Mouse (Mus musculus): ENCODE data around the gene Cd80.
"Not testable (repeated sequence)": the region's sequence is repeated elsewhere in the genome, so short reads cannot be mapped to it uniquely, and the experiment has no call there.

Cd80 gene

DNA sequence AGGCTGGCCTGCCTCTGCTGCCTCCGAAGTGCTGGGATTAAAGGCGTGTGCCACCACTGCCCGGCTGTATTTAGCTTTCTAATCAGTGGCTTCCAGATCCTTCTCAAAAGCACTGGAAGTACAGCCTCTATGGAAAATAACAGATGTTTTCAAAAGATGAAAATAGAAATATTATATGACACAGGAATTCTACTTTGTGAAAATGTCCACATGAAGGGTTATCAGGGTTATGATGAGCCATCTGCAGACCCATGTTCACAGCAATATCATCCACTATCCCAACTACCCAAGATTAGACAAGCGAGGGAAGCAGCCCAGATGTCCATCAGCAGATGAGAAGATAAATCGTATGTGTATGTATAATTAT is 17.1 kb downstream of the Cd80 start:
- no peak for DNase-seq (ENCODE audit: low read depth)

DNA sequence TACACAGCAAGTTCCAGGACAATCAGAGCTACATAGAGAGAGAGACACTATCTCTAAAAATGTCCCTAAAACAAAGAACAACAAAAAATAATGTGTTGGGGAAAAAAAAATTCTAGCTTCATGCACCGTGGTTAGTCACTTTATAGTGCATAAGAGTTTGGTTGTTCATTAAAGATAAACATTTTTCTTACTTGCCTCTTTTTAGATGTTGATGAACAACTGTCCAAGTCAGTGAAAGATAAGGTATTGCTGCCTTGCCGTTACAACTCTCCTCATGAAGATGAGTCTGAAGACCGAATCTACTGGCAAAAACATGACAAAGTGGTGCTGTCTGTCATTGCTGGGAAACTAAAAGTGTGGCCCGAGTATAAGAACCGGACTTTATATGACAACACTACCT is 18.3 kb downstream of the Cd80 start:
- no peak for DNase-seq (ENCODE audit: low read depth)

DNA sequence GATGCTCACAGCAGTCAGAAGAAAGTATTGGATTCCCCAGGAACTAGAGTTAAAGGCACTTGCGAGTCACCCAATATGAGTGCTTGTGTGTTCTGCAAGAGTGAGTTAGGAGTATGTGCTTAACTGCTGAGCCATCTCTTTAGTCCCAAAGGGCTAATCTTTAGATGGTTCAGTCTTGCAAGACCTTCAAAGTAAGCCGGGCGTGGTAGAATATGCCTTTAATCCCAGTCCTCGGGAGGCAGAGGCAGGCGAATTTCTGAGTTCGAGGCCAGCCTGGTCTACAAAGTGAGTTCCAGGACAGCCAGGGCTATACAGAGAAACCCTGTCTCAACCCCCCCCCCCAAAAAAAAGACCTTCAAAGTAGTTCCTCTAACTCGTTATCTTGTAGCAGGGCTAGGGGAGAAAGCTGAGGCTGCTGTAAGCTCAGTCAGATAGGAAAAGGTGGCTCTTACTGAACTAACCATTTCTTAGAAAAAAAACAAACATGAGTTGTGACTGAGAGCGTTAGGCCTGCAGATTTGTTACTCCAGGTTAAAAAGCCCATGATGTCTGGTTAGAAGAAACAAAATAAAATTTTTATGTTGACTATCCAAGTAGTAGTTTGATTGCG is 19.4 kb downstream of the Cd80 start:
- DNase-seq (ENCODE audit: low read depth), result no peak

DNA sequence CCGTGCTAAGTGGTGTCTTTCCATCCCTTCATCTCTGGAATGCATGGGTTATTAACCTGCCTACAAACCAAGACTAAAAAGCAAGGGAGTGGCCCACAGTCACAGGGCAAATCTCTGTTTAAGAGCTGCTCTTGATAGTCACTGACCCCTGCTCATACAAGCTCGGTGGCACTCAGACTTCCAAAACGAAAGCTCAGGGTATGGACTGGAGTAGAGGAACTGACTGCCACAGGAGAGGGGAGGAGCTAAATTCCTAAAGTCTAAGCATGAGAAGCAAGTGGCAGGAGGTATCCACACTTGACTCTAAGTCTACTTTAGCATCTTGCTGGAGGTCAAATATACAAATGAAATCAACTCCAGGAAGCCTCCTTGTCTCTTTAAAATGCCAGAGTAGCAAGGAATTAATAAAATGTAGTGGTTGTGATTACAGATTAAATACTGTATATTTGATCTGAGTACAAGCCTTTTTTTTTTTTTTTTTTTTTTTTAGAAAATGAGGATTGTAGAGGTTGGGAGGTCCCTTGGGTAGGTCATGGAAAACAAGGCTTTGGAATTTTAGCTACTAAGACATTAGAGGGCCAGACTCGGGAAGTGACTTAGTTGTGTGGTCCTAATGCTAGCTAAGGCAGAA is 20.4 kb downstream of the Cd80 start:
- no peak for DNase-seq (ENCODE audit: low read depth)

DNA sequence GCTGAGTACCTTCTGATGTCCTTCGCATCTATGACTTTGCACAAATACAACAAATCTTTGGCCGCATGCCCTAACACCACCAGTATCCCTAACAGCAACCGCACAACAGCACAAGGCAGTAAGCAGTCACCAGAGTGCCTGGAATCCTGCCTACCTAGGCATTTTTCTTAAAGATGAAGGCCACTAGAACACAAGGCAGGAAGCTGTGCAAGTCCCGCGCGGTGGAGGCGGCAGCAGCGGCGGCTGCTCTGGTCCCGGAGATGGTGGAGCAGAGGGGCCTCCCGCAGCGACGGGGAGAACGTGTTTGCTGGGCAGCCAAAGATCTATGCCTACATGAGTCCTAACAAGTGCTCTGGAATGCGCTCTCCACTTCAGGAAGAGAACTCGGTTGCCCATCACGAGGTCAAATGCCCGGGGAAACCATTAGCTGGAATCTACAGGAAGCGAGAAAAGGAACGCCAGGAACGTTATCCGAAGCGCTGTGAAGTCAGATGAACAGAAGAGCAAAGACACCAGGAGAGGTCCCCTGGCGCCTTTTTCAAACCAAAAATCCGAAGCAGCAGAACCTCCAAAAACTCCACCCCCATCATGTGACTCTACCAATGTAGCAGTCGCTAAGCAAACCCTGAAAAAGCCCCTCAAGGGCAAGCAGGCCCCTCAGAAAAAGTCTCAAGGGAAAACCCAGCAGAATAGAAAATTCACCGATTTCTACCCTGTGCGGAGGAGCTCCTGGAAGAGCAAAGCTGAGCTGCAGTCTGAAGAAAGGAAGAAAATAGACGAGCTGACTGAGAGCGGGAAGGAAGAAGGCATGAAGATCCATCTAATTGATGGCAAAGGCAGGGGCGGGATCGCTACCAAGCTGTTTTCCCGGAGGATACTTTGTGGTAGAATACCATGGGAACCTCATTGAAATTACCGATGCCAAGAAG is 21.2 kb downstream of the Cd80 start:
- DNase-seq (ENCODE audit: low read depth), result no peak

DNA sequence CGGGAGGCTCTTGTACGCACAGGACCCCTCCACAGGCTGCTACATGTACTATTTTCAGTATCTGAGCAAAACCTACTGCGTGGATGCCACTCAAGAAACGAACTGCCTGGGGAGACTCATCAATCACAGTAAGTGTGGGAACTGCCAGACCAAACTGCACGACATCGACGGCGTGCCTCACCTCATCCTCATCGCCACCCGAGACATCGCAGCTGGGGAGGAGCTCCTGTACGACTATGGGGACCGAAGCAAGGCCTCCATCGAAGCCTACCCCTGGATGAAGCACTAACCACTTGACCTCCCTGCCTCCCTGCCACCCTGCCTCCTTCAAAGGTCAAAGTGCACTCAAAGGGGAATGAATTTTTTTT is 21.9 kb downstream of the Cd80 start:
- not testable (repeated sequence) for DNase-seq (ENCODE audit: low read depth)

DNA sequence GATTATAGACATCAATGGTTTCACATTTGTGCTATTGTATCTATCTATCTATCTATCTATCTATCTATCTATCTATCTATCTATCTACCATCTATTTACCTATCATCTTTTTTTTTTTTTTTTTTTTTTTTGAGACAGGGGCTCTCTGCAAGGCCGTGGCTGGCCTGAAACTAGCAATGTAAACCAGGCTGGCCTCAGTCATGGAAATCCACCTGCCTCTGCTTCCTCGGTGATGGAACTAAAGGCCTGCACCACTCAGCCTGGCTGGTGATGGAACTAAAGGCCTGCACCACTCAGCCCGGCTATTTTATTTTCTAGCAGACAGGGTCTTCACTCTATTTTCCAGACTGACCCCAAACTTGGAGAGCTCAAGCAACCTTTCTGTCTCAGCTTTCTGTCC is 22.9 kb downstream of the Cd80 start:
- no peak for DNase-seq (ENCODE audit: low read depth)

DNA sequence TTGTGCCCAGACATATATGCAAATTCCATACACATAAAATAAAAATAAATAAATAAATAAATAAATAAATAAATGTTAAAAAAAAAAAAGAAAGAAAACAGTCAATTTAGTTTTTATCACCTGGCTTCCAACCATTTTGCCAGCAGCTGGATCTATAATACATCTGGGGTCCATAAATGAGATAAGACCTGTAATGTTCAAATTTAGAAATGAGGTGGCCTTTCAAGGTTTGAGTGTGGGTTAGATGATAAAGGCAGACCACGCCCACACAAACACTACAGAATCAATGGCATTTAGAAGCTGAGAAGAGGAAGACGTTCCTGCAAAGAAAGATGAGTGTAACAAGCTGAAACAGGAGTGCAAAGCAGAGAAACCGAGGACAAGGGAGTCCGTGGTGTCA is 26.0 kb downstream of the Cd80 start:
- DNase-seq (ENCODE audit: low read depth), result no peak

DNA sequence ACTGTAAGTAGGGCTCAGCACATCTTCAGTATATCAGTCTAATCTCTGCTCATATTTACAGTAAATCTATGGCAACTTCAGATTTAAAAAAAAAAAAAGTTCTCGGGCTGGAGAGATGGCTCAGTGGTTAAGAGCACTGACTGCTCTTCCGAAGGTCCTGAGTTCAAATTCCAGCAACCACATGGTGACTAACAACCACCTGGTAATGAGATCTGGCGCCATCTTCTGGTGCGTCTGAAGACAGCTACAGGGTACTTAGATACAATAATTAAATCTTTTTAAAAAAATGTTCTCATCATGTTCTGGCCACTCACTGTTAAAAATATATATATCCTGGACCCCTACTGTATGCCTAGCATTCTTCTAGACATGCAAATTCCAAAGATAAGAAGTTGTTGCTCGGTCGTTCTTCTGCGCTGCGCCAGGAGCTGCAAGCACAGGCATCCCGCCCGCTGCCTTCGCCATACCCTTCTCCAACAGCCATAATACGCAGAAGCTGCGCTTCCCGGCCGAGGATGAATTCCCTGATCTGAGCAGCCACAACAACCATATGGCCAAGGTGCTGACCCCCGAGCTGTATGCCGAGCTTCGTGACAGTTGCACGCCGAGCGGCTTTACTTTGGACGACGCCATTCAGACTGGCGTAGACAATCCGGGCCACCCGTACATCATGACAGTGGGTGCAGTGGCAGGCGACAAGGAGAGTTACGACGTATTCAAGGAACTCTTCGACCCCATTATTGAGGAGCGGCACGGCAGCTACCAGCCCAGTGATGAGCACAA is 27.6 kb downstream of the Cd80 start:
- DNase-seq (ENCODE audit: low read depth), result peak; percentile 49

DNA sequence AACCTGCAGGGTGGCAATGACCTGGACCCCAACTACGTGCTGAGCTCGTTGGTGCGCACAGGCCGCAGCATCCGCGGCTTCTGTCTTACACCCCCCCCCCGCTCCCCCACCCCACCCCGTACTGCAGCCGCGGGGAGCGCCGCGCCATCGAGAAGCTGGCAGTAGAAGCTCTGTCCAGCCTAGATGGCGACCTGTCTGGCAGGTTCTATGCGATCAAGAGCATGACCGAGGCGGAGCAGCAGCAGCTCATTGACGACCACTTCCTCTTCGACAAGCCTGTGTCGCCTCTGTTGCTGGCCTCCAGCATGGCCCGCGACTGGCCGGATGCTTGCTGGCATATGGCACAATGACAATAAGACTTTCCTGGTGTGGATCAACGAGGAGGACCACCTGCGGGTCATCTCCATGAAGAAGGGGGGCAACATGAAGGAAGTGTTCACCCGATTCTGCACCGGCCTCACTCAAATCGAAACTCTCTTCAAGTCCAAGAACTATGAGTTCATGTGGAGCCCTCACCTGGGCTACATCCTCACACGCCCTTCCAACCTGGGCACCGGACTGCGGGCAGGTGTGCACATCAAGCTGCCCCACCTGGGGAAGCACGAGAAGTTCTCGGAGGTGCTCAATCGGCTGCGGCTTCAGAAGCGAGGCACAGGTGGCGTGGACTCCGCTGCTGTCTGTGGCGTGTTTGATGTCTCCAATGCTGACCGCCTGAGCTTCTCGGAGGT is 28.4 kb downstream of the Cd80 start:
- no peak for DNase-seq (ENCODE audit: low read depth)

DNA sequence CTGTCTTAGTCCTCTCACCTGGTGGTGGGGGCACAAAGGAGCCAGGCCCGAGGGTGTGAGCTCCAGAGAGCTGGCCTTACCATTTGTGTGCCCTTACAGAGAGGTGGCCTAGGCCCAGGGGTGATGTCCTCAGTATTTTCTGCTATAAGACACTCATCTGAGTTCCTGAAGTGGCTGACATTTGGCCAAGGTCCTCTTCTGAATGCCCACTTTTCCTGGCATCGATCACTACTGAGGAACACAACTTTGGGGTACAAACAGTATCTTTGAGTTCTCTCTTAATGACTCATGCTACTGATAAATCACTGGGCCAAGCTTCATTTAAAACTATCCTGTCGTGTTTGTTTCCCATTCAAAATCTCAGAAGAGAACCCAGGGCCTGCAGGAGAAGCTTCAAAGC is 37.2 kb downstream of the Cd80 start:
- DNase-seq (ENCODE audit: low read depth), result no peak

DNA sequence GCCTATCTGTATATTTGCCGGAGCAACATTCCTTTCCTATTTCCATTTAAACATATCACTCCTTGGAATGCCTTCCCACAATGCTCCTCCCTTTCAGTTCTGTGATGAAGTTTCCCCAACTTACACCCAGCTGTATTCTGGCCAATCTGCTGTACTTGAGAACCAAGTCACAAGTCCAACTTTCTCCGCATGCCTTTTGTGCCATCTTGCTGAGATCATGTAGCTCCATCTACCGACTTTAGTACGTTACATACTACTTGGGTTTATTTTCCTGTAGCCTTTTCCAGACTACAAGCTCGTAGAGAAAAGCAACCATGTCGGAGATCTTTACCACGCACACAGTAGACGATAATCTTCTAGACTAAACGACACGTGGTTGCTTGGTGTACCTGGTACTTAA is 38.5 kb downstream of the Cd80 start:
- DNase-seq (ENCODE audit: low read depth), result no peak

DNA sequence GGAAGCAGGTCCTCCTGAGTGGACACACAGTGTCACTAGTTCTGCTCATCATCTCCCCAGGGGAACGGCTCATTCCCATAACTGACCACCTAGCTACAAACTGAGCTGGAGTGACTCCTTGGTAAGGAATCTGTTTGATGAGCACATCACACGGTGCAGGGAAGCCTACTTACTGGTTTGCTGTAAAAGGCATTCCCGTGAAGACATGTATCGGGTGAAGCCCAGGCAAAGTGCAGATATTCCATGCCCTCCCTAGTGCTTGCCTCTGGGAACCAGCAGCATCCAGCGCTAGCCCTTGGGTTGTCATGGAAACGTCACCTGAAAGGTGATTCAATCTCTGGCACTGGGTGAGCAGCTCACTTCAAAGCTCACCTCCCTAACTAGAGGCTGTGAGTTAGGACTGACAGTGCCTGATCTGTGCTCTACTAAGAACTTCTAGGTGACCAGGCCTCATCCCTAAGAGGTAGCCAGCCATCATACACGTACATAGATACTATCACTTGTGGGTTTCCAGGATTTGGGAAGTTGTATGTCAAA is 41.3 kb downstream of the Cd80 start:
- no peak for DNase-seq (ENCODE audit: low read depth)

DNA sequence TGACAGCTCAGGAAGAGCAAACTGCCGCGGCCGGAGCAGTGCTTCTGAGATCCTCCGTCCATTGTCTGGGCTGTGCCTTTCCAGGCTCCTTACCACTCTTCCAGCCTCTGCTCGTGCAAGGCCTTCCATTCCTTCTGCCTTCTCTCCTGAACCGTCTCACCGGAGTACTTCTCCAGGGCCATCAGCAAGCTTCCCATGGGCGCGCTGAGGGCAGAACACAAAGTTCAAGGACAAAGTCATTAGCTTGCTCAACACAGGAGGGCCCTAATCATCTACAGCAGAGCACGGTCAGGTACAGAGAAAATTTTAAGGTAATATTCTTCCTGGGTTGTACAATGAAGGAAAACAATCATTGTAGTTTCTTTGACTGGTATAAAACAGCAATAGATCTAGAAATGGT is 47.1 kb downstream of the Cd80 start:
- no peak for DNase-seq (ENCODE audit: low read depth)

DNA sequence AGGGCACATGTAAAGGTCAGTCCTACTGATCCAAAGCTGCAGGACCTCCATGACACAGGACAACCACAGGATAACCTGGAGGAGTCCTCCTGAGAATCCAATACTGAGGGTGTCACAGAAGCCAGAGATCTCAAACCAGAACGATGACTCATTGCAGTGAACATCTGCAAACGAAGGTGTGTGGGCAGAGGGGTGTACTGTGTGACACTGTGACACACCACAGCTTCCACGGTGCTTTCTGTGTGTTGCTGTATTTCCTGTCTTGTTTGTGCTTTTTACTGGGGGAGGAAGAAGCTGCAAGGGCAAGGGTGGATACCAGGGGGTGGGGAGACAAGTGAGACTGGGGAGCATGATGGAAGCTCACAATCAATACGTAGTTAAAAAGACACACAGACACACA is 48.2 kb downstream of the Cd80 start:
- DNase-seq (ENCODE audit: low read depth), result no peak

DNA sequence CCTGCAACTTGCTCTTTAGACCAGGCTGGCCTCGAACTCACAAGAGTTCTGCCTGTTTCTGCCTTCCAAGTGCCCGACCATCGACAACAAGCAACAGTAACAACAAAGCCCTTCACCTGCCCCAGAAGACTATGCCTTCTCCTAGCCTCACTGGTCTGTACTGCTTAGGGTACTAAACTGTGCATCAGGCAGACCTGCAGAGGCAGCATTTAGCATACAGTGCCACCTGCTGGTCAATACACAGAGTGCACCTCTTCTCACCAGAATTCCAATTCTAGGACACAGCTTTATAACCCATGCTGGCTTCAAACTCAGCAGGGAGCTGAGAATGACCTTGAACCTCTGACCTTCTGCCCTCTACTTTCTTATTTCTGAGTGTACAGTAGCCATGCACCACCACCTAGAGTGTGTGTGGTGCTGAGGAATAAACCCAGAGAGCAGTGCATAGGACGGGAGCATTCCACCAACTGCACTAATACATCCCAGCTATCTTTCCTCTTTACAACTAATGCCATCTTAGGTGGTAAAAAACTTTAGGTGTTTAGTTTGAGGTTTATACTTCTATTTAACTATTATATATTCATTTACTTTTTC is 50.8 kb downstream of the Cd80 start:
- peak; percentile 83 for DNase-seq (ENCODE audit: low read depth)

DNA sequence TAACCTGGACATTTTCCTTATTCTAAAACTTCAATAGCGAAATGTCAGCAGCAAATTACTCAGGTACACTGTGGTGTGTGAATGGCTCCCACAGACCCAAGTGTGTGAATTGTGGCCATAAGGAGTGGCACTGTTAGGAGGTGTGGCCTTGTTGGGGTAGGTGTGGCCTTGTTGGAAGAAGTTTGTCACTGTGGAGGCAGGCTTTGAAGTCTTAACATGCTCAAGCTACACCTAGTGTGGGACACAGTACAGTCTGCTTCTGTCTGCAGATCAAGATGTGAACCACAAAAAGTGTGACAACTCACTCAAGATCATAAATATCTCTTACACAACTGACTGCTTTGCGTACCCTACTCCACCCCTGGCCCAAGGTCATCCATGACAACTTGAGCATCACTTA is 55.5 kb downstream of the Cd80 start:
- no peak for DNase-seq (ENCODE audit: low read depth)

DNA sequence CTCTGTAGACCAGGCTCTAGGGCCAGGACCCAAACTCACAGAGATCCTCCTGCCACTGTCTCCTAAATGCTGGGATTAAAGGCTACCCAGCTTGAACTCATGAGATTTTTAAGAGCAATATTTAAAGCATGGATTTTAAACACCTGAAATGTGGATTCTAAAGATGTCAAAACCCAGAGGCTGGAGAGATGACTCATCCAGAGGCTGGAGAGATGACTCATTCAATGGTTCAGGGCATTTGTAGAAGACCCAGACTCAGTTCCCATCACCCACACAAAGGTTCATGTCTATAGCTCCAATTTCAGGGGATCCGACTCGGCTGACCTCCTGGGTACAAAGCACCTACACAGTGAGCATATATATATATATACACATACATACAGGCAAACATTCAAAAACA is 63.8 kb downstream of the Cd80 start:
- peak; percentile 11 for DNase-seq (ENCODE audit: low read depth)

DNA sequence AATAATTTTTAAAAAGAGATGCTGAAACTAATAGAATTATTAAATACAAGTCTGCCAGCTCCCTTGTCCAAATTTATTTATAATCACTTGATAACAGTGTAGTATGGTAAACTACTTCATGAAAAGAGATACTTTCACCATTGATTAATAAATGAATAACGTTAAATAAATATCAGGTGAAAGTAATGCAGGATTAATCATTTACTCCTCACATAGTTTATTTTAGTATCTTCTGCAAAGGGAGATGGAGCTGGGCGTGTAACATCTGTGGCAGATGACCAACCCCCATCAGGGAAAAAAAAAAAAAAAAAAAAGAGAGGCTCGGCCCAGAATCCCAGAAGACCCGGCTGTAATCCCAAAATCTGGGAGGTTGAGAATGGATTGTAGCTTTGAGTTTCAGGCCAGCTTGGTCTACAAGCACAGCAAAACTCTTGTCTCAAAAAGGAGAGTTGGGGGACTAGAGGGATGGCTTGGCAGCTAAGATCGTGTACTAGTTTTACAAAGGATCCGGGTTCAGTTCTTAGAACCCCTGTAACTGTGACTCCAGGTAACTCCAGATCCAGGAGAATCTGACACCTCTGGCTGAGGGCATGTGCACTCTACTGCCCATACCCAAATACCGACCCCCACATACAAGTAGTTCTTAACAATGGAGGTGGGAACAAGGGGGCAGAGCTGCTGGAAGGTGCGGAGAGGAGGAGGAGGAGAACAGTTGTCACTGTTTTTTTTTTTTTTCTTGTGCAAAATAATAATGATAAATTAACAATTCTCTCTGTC is 66.0 kb downstream of the Cd80 start:
- DNase-seq (ENCODE audit: low read depth), result peak; percentile 28

Measured in NIH3T3 (cell line).